Mouse (Mus musculus): Measurements from ENCODE around the gene Cox20. TPM values are rescaled to one million over a fixed set of nuclear protein-coding genes. Genes with fewer than 3 reads are reported as not detected.

The Cox20 gene
- polyA plus RNA-seq, 1 experiment from 2014 or later, result 146 TPM

GRCm38 (mm10) chr1:178324568-178324967 lies 5.6 kb downstream of the Cox20 start:
- Histone ChIP-seq H3K27me3 (ENCODE audit: control insufficient read depth, insufficient read depth, low read length) (no peaks in the 10 kb centered on the region), H3K4me1 (replicated peaks; ENCODE audit: control insufficient read depth, insufficient read depth) (no peaks in the 10 kb centered on the region; the same call in 1 of the 2 replicates), H3K36me3 (ENCODE audit: control insufficient read depth, insufficient read depth, low read length) (peaks cover 28% of the 10 kb centered on the region), H3K4me3 (ENCODE audit: low read depth, low read length) (no peak overlapping the region), H3K9ac (ENCODE audit: low read length) (no peak overlapping the region), H3K27ac (replicated peaks) (no peak overlapping the region), H3K9me3 (ENCODE audit: control insufficient read depth, low read length) (no peaks in the 10 kb centered on the region), H3K4me2 (replicated peaks; ENCODE audit: low read depth) (no peak overlapping the region)
- ATAC-seq (ENCODE audit: low FRiP score, low TSS enrichment) (no peak), DNase-seq (ENCODE audit: low spot score) (no peak)
- TF ChIP-seq EP300 (optimal IDR thresholded peaks at IDR 0.05), result no peak
- no peak for TF ChIP-seq CTCF (IDR thresholded peaks at IDR 0.05; ENCODE audit: low read depth)
- 86% methylated on average over 1 of the region's 1 CpGs for WGBS

GRCm38 (mm10) chr1:178326357-178326756 lies 7.4 kb downstream of the Cox20 start:
- ATAC-seq (ENCODE audit: low FRiP score, low TSS enrichment) (no peak), DNase-seq (ENCODE audit: low spot score) (no peak)
- Histone ChIP-seq H3K4me1 (replicated peaks; ENCODE audit: control insufficient read depth, insufficient read depth) (no peaks in the 10 kb centered on the region), H3K4me3 (ENCODE audit: low read depth, low read length) (no peak overlapping the region), H3K9ac (ENCODE audit: low read length) (no peak overlapping the region), H3K27ac (replicated peaks) (no peak overlapping the region), H3K27me3 (ENCODE audit: control insufficient read depth, insufficient read depth, low read length) (no peaks in the 10 kb centered on the region), H3K4me2 (replicated peaks; ENCODE audit: low read depth) (no peak overlapping the region), H3K9me3 (ENCODE audit: control insufficient read depth, low read length) (no peaks in the 10 kb centered on the region), H3K36me3 (ENCODE audit: control insufficient read depth, insufficient read depth, low read length) (peaks cover 40% of the 10 kb centered on the region)
- TF ChIP-seq CTCF (IDR thresholded peaks at IDR 0.05; ENCODE audit: low read depth) (no peak), EP300 (optimal IDR thresholded peaks at IDR 0.05) (no peak)
- 70% methylated on average over 1 of the region's 1 CpGs for WGBS

GRCm38 (mm10) chr1:178326950-178327349 lies 8.0 kb downstream of the Cox20 start:
- WGBS, result 70% methylated on average over 1 of the region's 1 CpGs
- no peak overlapping the region for H3K27ac ChIP-seq (replicated peaks)
- H3K9me3 ChIP-seq (ENCODE audit: control insufficient read depth, low read length), result no peaks in the 10 kb centered on the region
- no peaks in the 10 kb centered on the region for H3K4me1 ChIP-seq (replicated peaks; ENCODE audit: control insufficient read depth, insufficient read depth)
- H3K36me3 ChIP-seq (ENCODE audit: control insufficient read depth, insufficient read depth, low read length), result peaks cover 40% of the 10 kb centered on the region
- TF ChIP-seq CTCF (IDR thresholded peaks at IDR 0.05; ENCODE audit: low read depth) (no peak), EP300 (optimal IDR thresholded peaks at IDR 0.05) (no peak)
- no peak overlapping the region for H3K9ac ChIP-seq (ENCODE audit: low read length)
- H3K27me3 ChIP-seq (ENCODE audit: control insufficient read depth, insufficient read depth, low read length), result no peaks in the 10 kb centered on the region
- no peak for ATAC-seq (ENCODE audit: low FRiP score, low TSS enrichment)
- no peak overlapping the region for H3K4me3 ChIP-seq (ENCODE audit: low read depth, low read length)
- H3K4me2 ChIP-seq (replicated peaks; ENCODE audit: low read depth), result no peak overlapping the region
- DNase-seq (ENCODE audit: low spot score), result no peak

GRCm38 (mm10) chr1:178329017-178329416 lies 10.1 kb downstream of the Cox20 start:
- Histone ChIP-seq H3K36me3 (ENCODE audit: control insufficient read depth, insufficient read depth, low read length) (peaks cover 33% of the 10 kb centered on the region), H3K4me3 (ENCODE audit: low read depth, low read length) (no peak overlapping the region), H3K9ac (ENCODE audit: low read length) (no peak overlapping the region), H3K4me2 (replicated peaks; ENCODE audit: low read depth) (no peak overlapping the region), H3K27me3 (ENCODE audit: control insufficient read depth, insufficient read depth, low read length) (no peaks in the 10 kb centered on the region), H3K4me1 (replicated peaks; ENCODE audit: control insufficient read depth, insufficient read depth) (no peaks in the 10 kb centered on the region), H3K9me3 (ENCODE audit: control insufficient read depth, low read length) (no peaks in the 10 kb centered on the region), H3K27ac (replicated peaks) (no peak overlapping the region)
- ATAC-seq (ENCODE audit: low FRiP score, low TSS enrichment) (no peak), DNase-seq (ENCODE audit: low spot score) (no peak)
- no peak for TF ChIP-seq EP300 (optimal IDR thresholded peaks at IDR 0.05)
- no peak for TF ChIP-seq CTCF (IDR thresholded peaks at IDR 0.05; ENCODE audit: low read depth)
- 61% methylated on average over 5 of the region's 5 CpGs for WGBS

GRCm38 (mm10) chr1:178329946-178330345 lies 11.0 kb downstream of the Cox20 start:
- Histone ChIP-seq H3K9me3 (ENCODE audit: control insufficient read depth, low read length) (no peaks in the 10 kb centered on the region), H3K4me1 (replicated peaks; ENCODE audit: control insufficient read depth, insufficient read depth) (no peaks in the 10 kb centered on the region), H3K27me3 (ENCODE audit: control insufficient read depth, insufficient read depth, low read length) (no peaks in the 10 kb centered on the region), H3K27ac (replicated peaks) (no peak overlapping the region), H3K4me2 (replicated peaks; ENCODE audit: low read depth) (no peak overlapping the region), H3K4me3 (ENCODE audit: low read depth, low read length) (no peak overlapping the region), H3K9ac (ENCODE audit: low read length) (no peak overlapping the region), H3K36me3 (ENCODE audit: control insufficient read depth, insufficient read depth, low read length) (peaks cover 33% of the 10 kb centered on the region)
- WGBS, result 53% methylated on average over 6 of the region's 6 CpGs
- no peak for TF ChIP-seq EP300 (optimal IDR thresholded peaks at IDR 0.05)
- TF ChIP-seq CTCF (IDR thresholded peaks at IDR 0.05; ENCODE audit: low read depth), result no peak
- ATAC-seq (ENCODE audit: low FRiP score, low TSS enrichment) (peak; percentile 78), DNase-seq (ENCODE audit: low spot score) (peak; percentile 47)

- DNase-seq (ENCODE audit: low spot score), result peak; percentile 37
These were observed 16.9 kb downstream of the Cox20 start for GRCm38 (mm10) chr1:178335860-178336261.

More at GRCm38 (mm10) chr1:178335860-178336261, 16.9 kb downstream of the Cox20 start:
- no peaks in the 10 kb centered on the region for H3K9me3 ChIP-seq (ENCODE audit: control insufficient read depth, low read length)
- H3K27ac ChIP-seq (replicated peaks), result peak overlapping the region; percentile 100
- H3K36me3 ChIP-seq (ENCODE audit: control insufficient read depth, insufficient read depth, low read length), result peaks cover 17% of the 10 kb centered on the region
- peak overlapping the region; percentile 100 for H3K9ac ChIP-seq (ENCODE audit: low read length)
- H3K27me3 ChIP-seq (ENCODE audit: control insufficient read depth, insufficient read depth, low read length), result no peaks in the 10 kb centered on the region
- no peaks in the 10 kb centered on the region; the same call in 1 of the 2 replicates for H3K4me1 ChIP-seq (replicated peaks; ENCODE audit: control insufficient read depth, insufficient read depth)
- no peak for ATAC-seq (ENCODE audit: low FRiP score, low TSS enrichment)
- WGBS, result under 1% methylated on average over 16 of the region's 16 CpGs
- peak overlapping the region; percentile 99 for H3K4me3 ChIP-seq (ENCODE audit: low read depth, low read length)
- peak overlapping the region; percentile 66 for H3K4me2 ChIP-seq (replicated peaks; ENCODE audit: low read depth)
- TF ChIP-seq CTCF (IDR thresholded peaks at IDR 0.05; ENCODE audit: low read depth), result no peak
- TF ChIP-seq EP300 (optimal IDR thresholded peaks at IDR 0.05), result no peak
